Mouse (Mus musculus) hindbrain, embryonic 16.5 days (tissue): Measurements from ENCODE around the gene Umod. TPM values are rescaled to one million over a fixed set of nuclear protein-coding genes. Genes with fewer than 3 reads are reported as not detected.

ENCODE experiments used
- ATAC-seq: fragments of 200-750 bp; cut with Nextera tagmentation; 2 replicates; pipeline ENCODE4 v1.8.0; 2017; ENCODE audit warnings: moderate TSS enrichment, moderate library complexity
- H3K27ac ChIP-seq: fragments of 300-500 bp; sonication (generic); 2 replicates; pipeline ENCODE4 v1.5.1; 2014; ENCODE audit warnings: low read depth, mild to moderate bottlenecking, control low read depth, low read length, moderate library complexity
- H3K27me3 ChIP-seq: fragments of 300-500 bp; sonication (generic); replicated peaks from 2 replicates; pipeline ENCODE4 v1.6.1; 2014; ENCODE audit warnings: low read length; ENCODE audit not compliant: control insufficient read depth, insufficient read depth
- H3K36me3 ChIP-seq: fragments of 300-500 bp; sonication (generic); 2 replicates; pipeline ENCODE4 v1.6.1; 2014; ENCODE audit warnings: mild to moderate bottlenecking, low read length, moderate library complexity, mixed read lengths; ENCODE audit not compliant: control insufficient read depth, insufficient read depth
- H3K4me1 ChIP-seq: fragments of 300-500 bp; sonication (generic); 2 replicates; pipeline ENCODE4 v1.6.1; 2014; ENCODE audit warnings: low read depth, low read length; ENCODE audit not compliant: control insufficient read depth, insufficient read depth
- H3K4me2 ChIP-seq: fragments of 300-500 bp; sonication (generic); 2 replicates; pipeline ENCODE4 v1.6.1; 2014; ENCODE audit warnings: mild to moderate bottlenecking, low read length, control low read depth, moderate library complexity
- H3K4me3 ChIP-seq: fragments of 300-500 bp; sonication (generic); 2 replicates; pipeline ENCODE4 v1.5.1; 2014; ENCODE audit warnings: mild to moderate bottlenecking, low read length, control low read depth, moderate library complexity
- H3K9ac ChIP-seq: fragments of 300-500 bp; sonication (generic); 2 replicates; pipeline ENCODE4 v1.6.1; 2014; ENCODE audit warnings: low read depth, mild to moderate bottlenecking, control low read depth, low read length, moderate library complexity
- H3K9me3 ChIP-seq: fragments of 300-500 bp; sonication (generic); 2 replicates; pipeline ENCODE4 v1.6.1; 2014; ENCODE audit warnings: mild to moderate bottlenecking, low read length, moderate library complexity; ENCODE audit not compliant: control insufficient read depth
- WGBS: fragments of 180-500 bp; shearing (Covaris S2); extraction: QIAGEN DNeasy Blood & Tissue Kit; methylation state at CpG from one replicate; pipeline ENCODE4 v1.1.7; 2014; 5-methylcytosine and 5-hydroxymethylcytosine counted together
- polyA plus RNA-seq: library from polyadenylated mRNA; unstranded; fragments of >200 nt; fragmentation: Nextera tagmentation; extraction: Ambion mirVana; gene quantifications from 2 replicates; pipeline ENCODE4 v1.2.1, GENCODE M21; 2015

Umod gene
- polyA plus RNA-seq, 1 experiment from 2014 or later = not detected

GRCm38 (mm10) chr7:119476500-119477389, 2.3 kb downstream of the Umod start:
- no peaks in the 10 kb centered on the region for H3K4me1 ChIP-seq
- no peaks in the 10 kb centered on the region for H3K36me3 ChIP-seq
- no peak overlapping the region for H3K4me3 ChIP-seq
- 77% methylated on average over 33 of the region's 33 CpGs for WGBS
- H3K27me3 ChIP-seq = no peaks in the 10 kb centered on the region
- H3K27ac ChIP-seq = no peak overlapping the region
- H3K4me2 ChIP-seq = no peak overlapping the region
- no peak for ATAC-seq
- no peaks in the 10 kb centered on the region for H3K9me3 ChIP-seq
- no peak overlapping the region for H3K9ac ChIP-seq

- Histone ChIP-seq H3K36me3 (no peaks in the 10 kb centered on the region), H3K27ac (no peak within 1 kb of the TSS), H3K9ac (no peak within 1 kb of the TSS), H3K4me1 (no peaks in the 10 kb centered on the region), H3K4me2 (no peak within 1 kb of the TSS), H3K27me3 (no peaks in the 10 kb centered on the region), H3K4me3 (no peak within 1 kb of the TSS), H3K9me3 (no peaks in the 10 kb centered on the region)
- ATAC-seq = no peak
- 98% methylated on average over 6 of the region's 6 CpGs for WGBS
Measured at GRCm38 (mm10) chr7:119459185-119459584, 19.9 kb downstream of the Umod start, which contains the start of gene Gp2. TSS of gene Gp2 (minus strand) at chr7:119459285.

DNA sequence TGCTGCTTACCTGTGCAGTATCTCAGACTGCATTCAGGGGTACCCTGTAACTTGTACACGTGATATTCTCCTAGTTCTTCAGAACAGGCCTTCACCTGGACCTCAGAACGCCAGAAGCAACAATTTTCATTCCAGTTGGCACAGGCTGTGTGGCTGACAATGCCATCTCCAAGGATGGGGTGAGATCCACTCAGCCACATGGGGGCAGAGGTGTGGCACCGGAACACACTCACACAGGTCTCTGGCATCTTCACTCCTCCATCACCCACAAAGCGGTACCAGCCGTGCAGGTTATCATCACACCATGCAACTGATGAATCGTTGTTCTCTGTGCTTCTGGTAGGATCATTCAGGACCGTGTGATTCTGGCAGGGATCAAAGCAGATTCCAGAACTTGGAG, 24.9 kb downstream of the Umod start:
- Histone ChIP-seq H3K9me3 (no peaks in the 10 kb centered on the region), H3K36me3 (no peaks in the 10 kb centered on the region), H3K4me2 (no peak overlapping the region), H3K27me3 (no peaks in the 10 kb centered on the region), H3K27ac (no peak overlapping the region), H3K4me1 (no peaks in the 10 kb centered on the region), H3K9ac (no peak overlapping the region), H3K4me3 (no peak overlapping the region)
- WGBS = 84% methylated on average over 7 of the region's 7 CpGs
- ATAC-seq = no peak

DNA sequence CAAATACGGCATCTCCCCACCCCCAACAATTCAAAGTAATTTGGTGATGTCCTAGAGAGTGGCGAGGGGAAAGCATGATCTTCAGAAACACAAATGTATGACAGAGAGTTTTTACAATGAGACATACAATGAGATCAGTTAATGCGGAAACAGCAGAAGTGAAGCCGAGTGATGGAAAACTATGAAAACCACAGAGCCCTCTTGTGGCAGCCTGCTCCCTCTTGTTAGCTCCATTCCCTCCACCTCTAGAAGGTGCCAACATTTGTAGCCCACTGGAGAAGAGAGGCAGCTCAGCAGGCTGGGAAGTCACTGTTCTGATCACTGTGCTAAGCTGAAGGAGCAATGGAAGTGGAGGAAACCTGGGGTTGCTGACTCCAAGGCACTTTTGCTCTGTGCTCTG, 35.2 kb downstream of the Umod start:
- Histone ChIP-seq H3K9ac (no peak overlapping the region), H3K27ac (no peak overlapping the region), H3K9me3 (no peaks in the 10 kb centered on the region), H3K4me2 (no peak overlapping the region), H3K4me3 (no peak overlapping the region), H3K27me3 (no peaks in the 10 kb centered on the region), H3K4me1 (no peaks in the 10 kb centered on the region), H3K36me3 (no peaks in the 10 kb centered on the region)
- no peak for ATAC-seq
- WGBS = 60% methylated on average over 4 of the region's 4 CpGs

GRCm38 (mm10) chr7:119441938-119442337, 37.1 kb downstream of the Umod start:
- H3K4me1 ChIP-seq = no peaks in the 10 kb centered on the region
- no peak overlapping the region for H3K4me3 ChIP-seq
- no peaks in the 10 kb centered on the region for H3K27me3 ChIP-seq
- H3K9ac ChIP-seq = no peak overlapping the region
- no peak for ATAC-seq
- no peak overlapping the region for H3K27ac ChIP-seq
- no peaks in the 10 kb centered on the region for H3K36me3 ChIP-seq
- H3K4me2 ChIP-seq = no peak overlapping the region
- no peaks in the 10 kb centered on the region for H3K9me3 ChIP-seq
- 83% methylated on average over 1 of the region's 1 CpGs for WGBS

GRCm38 (mm10) chr7:119427180-119427616, 51.9 kb downstream of the Umod start:
- H3K9me3 ChIP-seq = no peaks in the 10 kb centered on the region
- ATAC-seq = peak; percentile 95
- H3K4me1 ChIP-seq = no peaks in the 10 kb centered on the region
- no peak overlapping the region for H3K4me3 ChIP-seq
- no peaks in the 10 kb centered on the region for H3K36me3 ChIP-seq
- H3K9ac ChIP-seq = no peak overlapping the region
- 8% methylated on average over 6 of the region's 6 CpGs for WGBS
- H3K4me2 ChIP-seq = no peak overlapping the region; the same call in 1 of the 2 replicates
- H3K27me3 ChIP-seq = no peaks in the 10 kb centered on the region
- H3K27ac ChIP-seq = no peak overlapping the region

GRCm38 (mm10) chr7:119420730-119421129, 58.4 kb downstream of the Umod start:
- Histone ChIP-seq H3K4me1 (peaks cover 9% of the 10 kb centered on the region), H3K9ac (no peak overlapping the region), H3K4me3 (no peak overlapping the region), H3K36me3 (no peaks in the 10 kb centered on the region), H3K4me2 (no peak overlapping the region), H3K27ac (no peak overlapping the region), H3K9me3 (no peaks in the 10 kb centered on the region), H3K27me3 (no peaks in the 10 kb centered on the region)
- WGBS = 0% methylated on average over 2 of the region's 2 CpGs
- peak; percentile 97 for ATAC-seq

DNA sequence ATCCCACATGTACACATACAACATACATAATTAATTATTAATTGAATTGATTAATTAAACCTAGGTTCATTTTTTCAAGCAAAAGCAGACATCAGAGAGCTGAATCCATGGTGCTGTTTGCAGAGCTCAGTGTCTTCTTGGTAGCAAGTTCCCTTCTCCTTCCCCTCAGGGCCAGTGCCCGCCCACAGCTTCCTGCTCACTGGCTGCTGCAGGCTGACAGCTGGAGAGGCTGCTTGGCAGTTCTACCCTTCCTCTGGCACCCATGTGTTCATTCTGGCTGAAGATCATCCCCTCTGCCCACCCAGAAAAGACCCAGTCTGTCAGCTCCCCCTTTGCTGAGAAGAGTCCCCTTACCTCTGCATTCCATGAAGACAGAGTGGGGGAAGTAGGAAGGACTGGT, 60.6 kb downstream of the Umod start:
- no peaks in the 10 kb centered on the region for H3K27me3 ChIP-seq
- H3K4me2 ChIP-seq = no peak overlapping the region
- no peaks in the 10 kb centered on the region for H3K9me3 ChIP-seq
- peaks cover 9% of the 10 kb centered on the region for H3K4me1 ChIP-seq
- no peaks in the 10 kb centered on the region for H3K36me3 ChIP-seq
- ATAC-seq = no peak
- H3K4me3 ChIP-seq = no peak overlapping the region
- no peak overlapping the region for H3K27ac ChIP-seq
- no peak overlapping the region for H3K9ac ChIP-seq
- WGBS = 70% methylated on average over 1 of the region's 1 CpGs
